Mouse (Mus musculus) ES-E14 (cell line): ENCODE results near the gene Ndc1.

Experiments
- CHD2 ChIP-seq: IDR thresholded peaks from 2 replicates; pipeline ENCODE4 v1.6.1; 2014; ENCODE audit warnings: mild to moderate bottlenecking, low read depth, low read length, inconsistent platforms
- HCFC1 ChIP-seq: IDR thresholded peaks from 2 replicates; pipeline ENCODE4 v1.6.1; 2012; ENCODE audit warnings: low read length, inconsistent platforms, borderline replicate concordance; ENCODE audit not compliant: insufficient read depth
- ZC3H11A ChIP-seq: IDR thresholded peaks from 2 replicates; pipeline ENCODE4 v1.6.1; 2012; ENCODE audit warnings: low read depth, mild to moderate bottlenecking, inconsistent platforms, low read length, borderline replicate concordance

DNA sequence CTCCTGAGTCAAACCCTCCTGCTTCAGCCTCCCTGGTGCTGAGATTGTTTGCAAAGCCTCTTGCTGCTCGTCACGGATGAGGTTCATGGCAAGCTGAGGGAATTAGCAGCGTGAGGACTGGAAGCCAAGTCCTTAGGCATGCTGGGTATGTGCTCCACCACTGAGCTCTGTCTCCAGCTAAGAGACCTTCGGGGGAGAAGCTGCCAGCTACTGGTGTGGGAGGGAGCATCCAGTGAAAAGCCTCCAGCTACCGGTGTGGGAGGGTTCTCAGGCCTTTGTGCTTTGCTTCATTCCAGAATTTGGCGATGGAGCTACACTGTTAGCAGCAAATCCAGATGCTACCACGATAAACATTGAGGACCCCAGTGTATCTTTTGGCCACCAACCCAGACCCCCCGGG is 48.9 kb upstream of the Ndc1 start:
- TF ChIP-seq ZC3H11A (no peak), HCFC1 (no peak), CHD2 (no peak)
